Mouse (Mus musculus) 3134 (cell line): Measurements from ENCODE around the gene Vmn2r102.

Experiments
- DNase-seq: peaks from one replicate; pipeline ENCODE4 v3.0.0-alpha.2; 2011; ENCODE audit warnings: low spot score; ENCODE audit not compliant: insufficient read length; ENCODE audit errors: extremely low read depth

Vmn2r102 gene

GRCm38 (mm10) chr17:19660028-19660427 is at the start of gene Vmn2r102:
Gene Vmn2r102, plus strand, starts transcription at chr17:19660328.
- no peak for DNase-seq

GRCm38 (mm10) chr17:19629328-19629727 is 30.8 kb upstream of the Vmn2r102 start:
- no peak for DNase-seq

GRCm38 (mm10) chr17:19658447-19658846 is 1.7 kb upstream of the Vmn2r102 start:
- DNase-seq: no peak

- no peak for DNase-seq
These were observed 31.9 kb downstream of the Vmn2r102 start for GRCm38 (mm10) chr17:19692062-19692461.
